Mouse (Mus musculus): ENCODE results near the gene Cradd. TPM values are rescaled to one million over a fixed set of nuclear protein-coding genes. Genes with fewer than 3 reads are reported as not detected.

Gene Cradd
- polyA plus RNA-seq, 1 experiment from 2014 or later = 7.6 TPM

DNA sequence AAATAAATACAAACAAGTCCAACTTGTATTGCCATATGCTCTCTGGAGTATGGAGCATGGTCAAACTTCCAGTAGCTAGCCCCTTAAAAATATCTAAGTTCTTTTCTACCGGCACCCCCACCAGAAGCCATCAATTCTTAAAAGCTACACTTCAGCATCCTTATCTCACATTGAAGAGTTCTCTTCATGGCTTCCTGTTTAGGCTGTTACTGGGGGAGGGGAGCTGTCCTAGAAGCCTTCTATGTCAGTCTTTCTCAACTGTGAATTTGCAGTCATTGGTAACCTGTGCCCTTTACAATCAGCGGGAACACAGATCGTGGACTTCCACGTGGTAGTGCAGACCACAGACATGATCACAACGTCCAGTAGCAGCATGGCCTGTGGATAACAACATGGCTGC lies 31.7 kb downstream of the Cradd start:
- Histone ChIP-seq H3K4me2 (ENCODE audit: low read depth, low read length) (no peak overlapping the region), H3K9me3 (replicated peaks; ENCODE audit: control insufficient read depth, low read length) (no peaks in the 10 kb centered on the region), H3K27me3 (ENCODE audit: control insufficient read depth, insufficient read depth, low read length) (no peaks in the 10 kb centered on the region), H3K27ac (ENCODE audit: low read length) (no peak overlapping the region), H3K4me1 (ENCODE audit: control insufficient read depth, insufficient read depth, low read length) (peaks cover 8% of the 10 kb centered on the region), H3K9ac (ENCODE audit: low read length) (no peak overlapping the region), H3K36me3 (ENCODE audit: control insufficient read depth, insufficient read depth) (no peaks in the 10 kb centered on the region), H3K4me3 (ENCODE audit: low read length) (no peak overlapping the region)
- ATAC-seq (replicated peaks; ENCODE audit: extremely low read depth, insufficient read depth, low FRiP score) = no peak
- 60% methylated on average over 5 of the region's 5 CpGs for WGBS

DNA sequence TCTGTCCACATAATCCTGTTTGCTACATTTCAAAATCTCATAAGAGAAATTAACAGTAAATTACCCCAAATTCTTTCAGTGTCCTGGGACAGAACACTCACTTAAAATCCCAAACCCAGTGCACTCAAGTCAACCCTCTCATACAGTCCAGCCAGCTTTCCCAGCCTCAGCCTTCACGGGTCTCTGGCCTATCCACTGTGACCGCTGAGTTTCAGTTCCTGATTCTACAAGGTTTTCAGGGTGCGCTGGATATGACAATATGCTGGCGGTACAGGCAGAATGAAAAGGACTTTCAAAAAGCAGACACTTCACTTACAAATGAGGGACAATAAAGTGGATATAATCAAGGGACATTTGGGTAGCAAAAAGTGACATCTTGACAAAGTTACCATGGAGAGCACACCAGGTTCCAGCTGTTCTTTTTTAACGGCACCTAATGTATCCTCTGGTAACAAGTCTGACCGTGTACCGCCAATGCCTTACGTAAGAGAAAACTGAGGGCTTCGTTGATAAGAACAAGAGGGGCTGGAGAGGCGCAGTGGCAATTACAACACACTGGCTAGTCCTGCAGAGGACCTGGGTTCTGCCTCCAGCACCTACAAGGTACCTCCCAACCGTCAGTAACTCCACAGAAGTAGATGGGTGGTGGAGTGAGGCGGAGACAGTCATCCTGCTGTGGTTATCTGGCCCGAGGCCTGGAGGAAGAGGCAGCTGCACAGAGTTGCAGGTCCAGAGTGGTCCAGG lies 32.6 kb downstream of the Cradd start:
- no peak for ATAC-seq (replicated peaks; ENCODE audit: extremely low read depth, insufficient read depth, low FRiP score)

DNA sequence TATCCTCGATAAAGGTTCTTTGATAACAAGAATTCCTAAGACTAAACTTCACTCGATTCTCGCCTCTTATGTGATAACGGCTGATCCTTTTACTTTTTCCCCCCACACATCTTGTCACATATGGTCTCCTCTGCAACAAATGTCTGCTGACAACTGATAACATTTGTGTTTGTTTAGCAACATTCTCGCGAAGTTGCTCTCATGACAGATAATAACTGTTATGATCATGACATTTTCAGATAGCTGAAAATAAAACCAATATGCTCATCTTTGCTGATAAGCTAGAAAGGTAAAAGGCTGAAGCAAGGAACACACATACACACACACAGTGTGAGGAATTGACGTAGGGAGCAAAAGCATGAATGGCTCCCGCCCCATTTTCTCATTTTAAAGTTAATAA lies 34.1 kb downstream of the Cradd start:
- no peak for ATAC-seq (replicated peaks; ENCODE audit: extremely low read depth, insufficient read depth, low FRiP score)
- Histone ChIP-seq H3K36me3 (ENCODE audit: control insufficient read depth, insufficient read depth) (no peaks in the 10 kb centered on the region), H3K9me3 (replicated peaks; ENCODE audit: control insufficient read depth, low read length) (no peaks in the 10 kb centered on the region), H3K9ac (ENCODE audit: low read length) (no peak overlapping the region), H3K4me3 (ENCODE audit: low read length) (no peak overlapping the region), H3K27me3 (ENCODE audit: control insufficient read depth, insufficient read depth, low read length) (no peaks in the 10 kb centered on the region), H3K27ac (ENCODE audit: low read length) (no peak overlapping the region), H3K4me2 (ENCODE audit: low read depth, low read length) (no peak overlapping the region), H3K4me1 (ENCODE audit: control insufficient read depth, insufficient read depth, low read length) (peaks cover 5% of the 10 kb centered on the region)
- WGBS = 48% methylated on average over 8 of the region's 8 CpGs

More for the DNA sequence above, 32.6 kb downstream of the Cradd start:
- Histone ChIP-seq H3K9me3 (replicated peaks; ENCODE audit: control insufficient read depth, low read length) (no peaks in the 10 kb centered on the region), H3K36me3 (ENCODE audit: control insufficient read depth, insufficient read depth) (no peaks in the 10 kb centered on the region), H3K27ac (ENCODE audit: low read length) (no peak overlapping the region), H3K4me1 (ENCODE audit: control insufficient read depth, insufficient read depth, low read length) (peaks cover 5% of the 10 kb centered on the region), H3K27me3 (ENCODE audit: control insufficient read depth, insufficient read depth, low read length) (no peaks in the 10 kb centered on the region), H3K9ac (ENCODE audit: low read length) (no peak overlapping the region), H3K4me3 (ENCODE audit: low read length) (no peak overlapping the region), H3K4me2 (ENCODE audit: low read depth, low read length) (no peak overlapping the region)
- 56% methylated on average over 13 of the region's 13 CpGs for whole genome bisulfite sequencing

DNA sequence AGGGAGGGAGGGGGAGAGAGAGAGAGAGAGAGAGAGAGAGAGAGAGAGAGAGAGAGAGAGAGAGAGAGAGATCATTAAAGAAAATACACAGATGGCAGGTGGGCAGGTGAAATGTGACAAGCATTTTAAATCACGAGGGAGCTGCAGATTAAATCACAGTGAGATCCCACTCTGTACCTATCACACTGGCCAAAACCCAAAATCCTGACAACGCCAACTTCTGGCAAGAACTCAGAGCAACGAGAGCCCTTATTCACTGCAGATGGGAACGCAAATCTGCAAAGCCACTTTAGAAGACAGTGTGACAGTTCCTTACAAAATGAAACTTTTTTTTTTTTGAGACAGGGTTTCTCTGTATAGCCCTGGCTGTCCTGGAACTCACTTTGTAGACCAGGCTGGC lies 35.7 kb downstream of the Cradd start:
- no peak overlapping the region for H3K4me3 ChIP-seq (ENCODE audit: low read length)
- no peaks in the 10 kb centered on the region for H3K36me3 ChIP-seq (ENCODE audit: control insufficient read depth, insufficient read depth)
- H3K9ac ChIP-seq (ENCODE audit: low read length) = no peak overlapping the region
- peaks cover 5% of the 10 kb centered on the region for H3K4me1 ChIP-seq (ENCODE audit: control insufficient read depth, insufficient read depth, low read length)
- H3K9me3 ChIP-seq (replicated peaks; ENCODE audit: control insufficient read depth, low read length) = no peaks in the 10 kb centered on the region
- no peak overlapping the region for H3K27ac ChIP-seq (ENCODE audit: low read length)
- no peak overlapping the region for H3K4me2 ChIP-seq (ENCODE audit: low read depth, low read length)
- H3K27me3 ChIP-seq (ENCODE audit: control insufficient read depth, insufficient read depth, low read length) = no peaks in the 10 kb centered on the region
- no peak for ATAC-seq (replicated peaks; ENCODE audit: extremely low read depth, insufficient read depth, low FRiP score)
- WGBS = 64% methylated on average over 4 of the region's 4 CpGs

DNA sequence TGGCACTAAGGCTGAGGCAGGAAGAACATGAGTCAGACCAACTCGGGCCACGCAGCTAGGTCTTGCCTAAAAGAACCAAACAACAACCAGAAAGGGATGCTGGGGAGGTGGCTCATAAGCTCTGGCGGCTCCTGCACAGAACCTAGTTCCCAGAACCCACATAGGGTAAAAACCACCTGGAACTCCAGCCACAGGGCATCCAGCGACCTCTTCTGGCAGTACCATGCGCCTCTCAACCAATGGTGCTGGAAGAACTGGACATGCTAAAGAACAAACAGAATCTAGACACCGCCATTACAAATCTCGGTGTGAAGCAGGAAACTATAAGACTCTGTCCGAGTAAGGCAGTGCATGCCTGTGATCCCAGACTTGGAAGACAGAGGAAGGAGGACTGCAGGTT lies 36.6 kb downstream of the Cradd start:
- WGBS = 82% methylated on average over 8 of the region's 8 CpGs

DNA sequence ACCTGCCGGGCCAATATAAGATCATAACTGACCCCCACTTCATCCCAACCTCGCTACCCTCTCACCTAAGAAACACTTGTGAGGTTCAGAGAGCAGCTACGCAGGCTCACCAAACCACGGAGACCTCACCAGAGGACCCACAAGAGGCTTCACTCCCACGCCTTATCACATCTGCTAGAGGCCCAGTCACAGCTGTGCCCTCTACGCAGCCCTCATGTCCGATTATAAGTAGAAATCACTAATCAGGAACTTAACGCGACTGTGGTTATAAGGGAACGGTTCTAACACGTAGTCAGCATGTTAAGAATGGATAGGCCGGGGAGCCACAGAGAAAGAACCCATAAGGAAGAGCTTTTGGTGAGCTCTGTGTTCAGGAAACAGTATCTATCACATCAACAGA lies 40.5 kb downstream of the Cradd start:
- H3K4me2 ChIP-seq (ENCODE audit: low read depth, low read length) = no peak overlapping the region
- H3K4me1 ChIP-seq (ENCODE audit: control insufficient read depth, insufficient read depth, low read length) = peaks cover 8% of the 10 kb centered on the region; the same call in 1 of the 2 replicates
- H3K9ac ChIP-seq (ENCODE audit: low read length) = no peak overlapping the region
- 62% methylated on average over 12 of the region's 12 CpGs for whole genome bisulfite sequencing
- H3K27ac ChIP-seq (ENCODE audit: low read length) = no peak overlapping the region
- H3K4me3 ChIP-seq (ENCODE audit: low read length) = no peak overlapping the region
- no peaks in the 10 kb centered on the region for H3K27me3 ChIP-seq (ENCODE audit: control insufficient read depth, insufficient read depth, low read length)
- ATAC-seq (replicated peaks; ENCODE audit: extremely low read depth, insufficient read depth, low FRiP score) = no peak
- H3K36me3 ChIP-seq (ENCODE audit: control insufficient read depth, insufficient read depth) = no peaks in the 10 kb centered on the region
- H3K9me3 ChIP-seq (replicated peaks; ENCODE audit: control insufficient read depth, low read length) = no peaks in the 10 kb centered on the region

More for the DNA sequence above, 36.6 kb downstream of the Cradd start:
- Histone ChIP-seq H3K4me1 (ENCODE audit: control insufficient read depth, insufficient read depth, low read length) (peaks cover 4% of the 10 kb centered on the region), H3K4me3 (ENCODE audit: low read length) (no peak overlapping the region), H3K4me2 (ENCODE audit: low read depth, low read length) (no peak overlapping the region), H3K36me3 (ENCODE audit: control insufficient read depth, insufficient read depth) (no peaks in the 10 kb centered on the region), H3K27me3 (ENCODE audit: control insufficient read depth, insufficient read depth, low read length) (no peaks in the 10 kb centered on the region), H3K9ac (ENCODE audit: low read length) (no peak overlapping the region), H3K9me3 (replicated peaks; ENCODE audit: control insufficient read depth, low read length) (no peaks in the 10 kb centered on the region), H3K27ac (ENCODE audit: low read length) (no peak overlapping the region)
- no peak for ATAC-seq (replicated peaks; ENCODE audit: extremely low read depth, insufficient read depth, low FRiP score)

DNA sequence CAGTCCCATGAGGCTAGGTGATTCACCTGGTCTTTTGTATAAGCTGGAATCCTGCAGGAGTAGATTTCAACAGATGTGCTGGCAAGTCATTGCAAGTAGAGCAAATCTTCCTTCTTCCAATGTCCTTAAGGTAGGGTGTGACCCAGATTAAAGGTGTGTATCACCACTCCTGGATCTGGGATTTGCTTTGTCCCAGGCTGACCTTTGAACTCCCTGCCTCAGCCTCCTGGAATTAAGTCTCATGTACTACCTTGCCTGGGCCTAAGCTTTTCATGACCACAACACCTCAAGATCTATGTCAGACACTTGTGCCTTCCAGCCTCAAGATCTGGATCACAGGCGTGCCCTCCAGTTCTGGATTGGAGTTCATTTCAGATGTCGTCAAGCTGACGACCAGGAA lies 41.9 kb downstream of the Cradd start:
- H3K9ac ChIP-seq (ENCODE audit: low read length) = no peak overlapping the region
- H3K9me3 ChIP-seq (replicated peaks; ENCODE audit: control insufficient read depth, low read length) = no peaks in the 10 kb centered on the region
- H3K4me1 ChIP-seq (ENCODE audit: control insufficient read depth, insufficient read depth, low read length) = peaks cover 8% of the 10 kb centered on the region; the same call in 1 of the 2 replicates
- no peak for ATAC-seq (replicated peaks; ENCODE audit: extremely low read depth, insufficient read depth, low FRiP score)
- WGBS = 85% methylated on average over 3 of the region's 3 CpGs
- H3K4me2 ChIP-seq (ENCODE audit: low read depth, low read length) = no peak overlapping the region
- no peaks in the 10 kb centered on the region for H3K36me3 ChIP-seq (ENCODE audit: control insufficient read depth, insufficient read depth)
- H3K4me3 ChIP-seq (ENCODE audit: low read length) = no peak overlapping the region
- H3K27ac ChIP-seq (ENCODE audit: low read length) = no peak overlapping the region
- no peaks in the 10 kb centered on the region for H3K27me3 ChIP-seq (ENCODE audit: control insufficient read depth, insufficient read depth, low read length)

DNA sequence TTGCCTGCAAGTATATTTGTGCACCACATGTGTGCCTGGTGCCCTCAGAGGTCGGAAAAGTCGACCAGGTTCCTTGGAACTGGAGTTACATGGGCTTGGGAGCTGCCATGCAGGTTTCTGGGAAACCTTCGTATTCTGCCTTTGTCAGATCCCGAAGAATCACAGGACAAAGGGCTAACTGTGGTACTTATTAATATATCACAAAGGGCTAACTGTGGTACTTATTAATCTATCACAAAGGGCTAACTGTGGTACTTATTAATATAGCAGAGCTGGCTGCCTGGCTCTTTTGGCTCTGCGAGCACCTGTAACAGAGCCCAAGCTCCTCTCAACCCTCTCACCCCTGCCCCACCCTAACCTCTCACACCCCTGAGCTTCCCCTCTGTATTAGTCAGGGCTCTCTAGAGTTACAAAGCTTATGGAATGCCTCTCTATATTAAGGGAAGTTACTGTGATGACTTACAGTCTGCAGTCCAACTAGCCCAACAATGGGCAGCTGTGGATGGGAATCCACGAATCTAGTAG lies 42.4 kb downstream of the Cradd start:
- Histone ChIP-seq H3K4me3 (ENCODE audit: low read length) (no peak overlapping the region), H3K27me3 (ENCODE audit: control insufficient read depth, insufficient read depth, low read length) (no peaks in the 10 kb centered on the region), H3K9ac (ENCODE audit: low read length) (no peak overlapping the region), H3K27ac (ENCODE audit: low read length) (no peak overlapping the region), H3K36me3 (ENCODE audit: control insufficient read depth, insufficient read depth) (no peaks in the 10 kb centered on the region), H3K4me1 (ENCODE audit: control insufficient read depth, insufficient read depth, low read length) (peaks cover 8% of the 10 kb centered on the region; the same call in 1 of the 2 replicates), H3K4me2 (ENCODE audit: low read depth, low read length) (no peak overlapping the region), H3K9me3 (replicated peaks; ENCODE audit: control insufficient read depth, low read length) (no peaks in the 10 kb centered on the region)
- ATAC-seq (replicated peaks; ENCODE audit: extremely low read depth, insufficient read depth, low FRiP score) = no peak
- WGBS = 83% methylated on average over 6 of the region's 6 CpGs

DNA sequence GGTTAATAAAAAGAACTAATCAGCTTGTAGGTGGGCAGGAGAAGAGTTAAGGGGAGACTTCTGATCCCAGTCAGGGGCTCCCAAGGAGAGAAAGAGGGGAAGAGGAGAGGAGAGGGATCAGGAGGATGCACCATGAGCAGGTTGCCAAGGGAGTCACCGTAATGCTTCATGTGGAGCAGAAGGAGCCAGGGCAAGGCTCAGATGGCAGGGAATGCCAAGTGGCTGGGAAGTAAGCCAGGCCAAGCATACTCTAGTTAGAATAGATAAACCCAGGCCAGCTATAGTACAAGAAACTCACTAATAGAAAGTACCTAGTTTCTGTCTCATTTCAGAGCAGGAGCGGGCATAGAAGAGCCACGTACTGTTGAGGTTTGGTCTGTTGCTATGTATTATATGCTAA lies 43.6 kb downstream of the Cradd start:
- no peak overlapping the region for H3K4me2 ChIP-seq (ENCODE audit: low read depth, low read length)
- H3K4me3 ChIP-seq (ENCODE audit: low read length) = no peak overlapping the region
- H3K9ac ChIP-seq (ENCODE audit: low read length) = no peak overlapping the region
- no peaks in the 10 kb centered on the region for H3K36me3 ChIP-seq (ENCODE audit: control insufficient read depth, insufficient read depth)
- H3K9me3 ChIP-seq (replicated peaks; ENCODE audit: control insufficient read depth, low read length) = no peaks in the 10 kb centered on the region
- no peak overlapping the region for H3K27ac ChIP-seq (ENCODE audit: low read length)
- H3K27me3 ChIP-seq (ENCODE audit: control insufficient read depth, insufficient read depth, low read length) = no peaks in the 10 kb centered on the region
- peaks cover 8% of the 10 kb centered on the region; the same call in 1 of the 2 replicates for H3K4me1 ChIP-seq (ENCODE audit: control insufficient read depth, insufficient read depth, low read length)
- ATAC-seq (replicated peaks; ENCODE audit: extremely low read depth, insufficient read depth, low FRiP score) = no peak
- 66% methylated on average over 3 of the region's 3 CpGs for WGBS
